Mouse (Mus musculus) c-Kit-negative CD71-positive TER-119-positive erythroid progenitor cells, embryonic 14.5 days (primary cell): ENCODE measurements around the gene Ptprf.

ENCODE experiments used
- DNase-seq: peaks from one replicate; pipeline ENCODE4 v3.0.0-alpha.2; 2013; ENCODE audit warnings: low read depth, low spot score

Gene Ptprf

GRCm38 (mm10) chr4:118216726-118217595 lies 74.2 kb downstream of the Ptprf start:
- no peak for DNase-seq

GRCm38 (mm10) chr4:118214891-118215290 lies 76.3 kb downstream of the Ptprf start:
- no peak for DNase-seq

- no peak for DNase-seq
Observed at GRCm38 (mm10) chr4:118206918-118207640, 84.1 kb downstream of the Ptprf start.

DNA sequence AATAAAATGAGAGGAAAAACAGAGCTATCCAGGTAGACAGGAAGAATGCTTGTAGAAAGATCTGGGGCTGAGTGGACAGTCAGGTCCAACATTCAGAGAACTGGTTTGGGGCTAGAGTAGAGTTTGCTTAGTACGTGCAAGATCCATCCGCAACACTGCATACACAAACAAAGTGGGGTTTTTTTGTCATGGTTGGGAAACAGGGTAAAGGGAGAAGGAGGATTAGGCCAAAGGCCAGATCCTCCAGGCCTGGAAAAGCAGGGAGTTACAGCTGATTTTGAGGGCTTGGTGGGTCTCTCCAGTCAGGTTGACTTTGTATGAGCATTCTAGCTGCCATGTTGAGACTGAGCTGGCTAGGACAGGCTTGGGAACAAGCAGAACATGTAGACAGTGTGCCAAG lies 85.3 kb downstream of the Ptprf start:
- DNase-seq, result no peak

DNA sequence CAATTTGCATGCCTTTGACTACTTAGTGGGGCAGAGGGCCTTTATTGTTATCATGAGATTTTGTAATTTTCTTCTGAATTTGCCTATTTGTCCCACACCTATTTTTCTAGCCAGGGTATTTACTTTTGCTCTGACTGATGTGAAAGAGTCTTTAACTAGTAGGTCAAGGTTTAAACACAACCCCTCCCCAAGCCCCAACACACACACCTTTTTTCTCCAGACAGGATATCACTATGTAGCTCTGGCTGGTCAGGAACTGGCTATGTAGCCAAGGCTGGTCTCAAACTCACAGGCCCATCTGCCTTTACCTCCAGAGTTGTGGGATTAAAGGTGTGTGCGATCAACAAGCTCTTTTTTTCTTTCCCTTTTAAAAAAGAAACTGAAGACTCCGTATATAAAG lies 92.1 kb downstream of the Ptprf start:
- DNase-seq, result no peak

DNA sequence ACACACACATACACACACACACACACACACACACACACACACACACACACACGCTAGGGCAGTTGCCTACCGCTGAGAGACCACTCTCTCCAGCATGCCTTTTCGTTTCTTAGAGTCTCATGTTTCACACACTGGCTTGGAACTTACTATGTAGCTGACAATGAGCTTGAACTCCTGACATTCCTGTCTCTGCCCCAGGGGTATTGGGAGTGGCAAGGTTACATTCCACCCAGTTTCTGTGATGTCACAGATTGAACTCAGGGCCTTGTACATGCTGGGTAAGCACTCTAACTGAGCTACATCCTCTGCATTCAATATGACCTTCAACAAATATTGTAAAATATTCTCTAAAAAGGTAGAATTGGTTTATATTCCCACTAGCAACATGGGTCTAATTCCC lies 92.6 kb downstream of the Ptprf start:
- DNase-seq, result no peak

DNA sequence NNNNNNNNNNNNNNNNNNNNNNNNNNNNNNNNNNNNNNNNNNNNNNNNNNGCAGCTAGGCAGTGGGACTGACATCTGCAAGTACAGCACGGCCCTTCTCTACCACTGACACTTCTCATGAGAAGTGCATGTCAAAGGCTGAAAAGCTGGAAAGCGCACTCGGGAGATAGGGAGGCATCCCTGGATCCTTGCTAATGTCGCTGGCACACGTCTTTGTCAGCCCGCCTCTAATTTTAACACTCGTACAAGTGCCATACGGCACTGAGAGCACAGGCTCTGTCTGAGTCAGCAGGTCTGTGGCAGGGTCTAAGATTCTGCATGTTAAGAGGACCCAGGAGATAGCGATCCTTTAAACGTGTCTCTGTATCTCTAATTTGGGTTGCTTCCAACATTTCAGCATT lies 95.0 kb downstream of the Ptprf start:
- DNase-seq, result no peak

DNA sequence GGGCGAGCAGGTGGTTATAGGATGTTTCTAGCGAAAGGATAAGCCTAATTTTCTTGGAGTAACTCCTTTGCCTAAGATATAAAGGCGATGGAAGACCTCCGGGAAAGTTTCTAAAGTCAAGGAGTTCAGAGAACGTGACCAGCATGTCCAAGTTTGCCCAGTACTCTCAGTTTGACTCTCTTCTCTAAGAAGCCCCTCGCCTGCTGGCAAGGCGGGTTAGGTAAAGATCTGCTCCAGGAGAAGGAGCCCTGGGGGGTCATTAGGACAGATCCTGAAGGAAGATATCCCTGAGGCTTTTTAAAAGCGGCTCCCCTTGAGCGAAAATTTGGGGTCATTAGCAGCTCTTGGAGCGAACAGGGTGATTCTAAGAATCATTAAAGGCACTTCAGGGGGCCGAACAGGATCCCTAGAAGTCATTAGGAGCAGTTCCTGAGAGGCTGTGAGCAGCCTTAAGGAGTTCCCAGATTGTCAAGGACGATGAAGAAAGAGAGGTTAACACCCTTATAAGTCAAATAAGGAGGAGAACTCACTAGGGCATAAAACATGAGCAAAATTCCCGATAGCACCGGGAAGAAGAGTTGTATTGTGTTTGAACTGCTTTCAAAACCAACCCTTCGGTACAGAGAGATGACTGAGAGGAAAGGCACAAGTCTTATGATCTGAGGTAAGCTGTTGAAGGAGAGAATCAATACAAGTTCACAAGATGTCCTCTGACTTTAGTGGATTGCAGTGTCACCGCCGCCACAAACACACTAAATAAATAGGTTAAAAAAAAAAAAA lies 110.7 kb downstream of the Ptprf start:
- DNase-seq, result peak; percentile 12

- DNase-seq, result peak; percentile 96
Observed at GRCm38 (mm10) chr4:118179467-118180300, 111.5 kb downstream of the Ptprf start, which contains the start of gene Kdm4a. Gene Kdm4a (minus strand): TSS chr4:118180043.

DNA sequence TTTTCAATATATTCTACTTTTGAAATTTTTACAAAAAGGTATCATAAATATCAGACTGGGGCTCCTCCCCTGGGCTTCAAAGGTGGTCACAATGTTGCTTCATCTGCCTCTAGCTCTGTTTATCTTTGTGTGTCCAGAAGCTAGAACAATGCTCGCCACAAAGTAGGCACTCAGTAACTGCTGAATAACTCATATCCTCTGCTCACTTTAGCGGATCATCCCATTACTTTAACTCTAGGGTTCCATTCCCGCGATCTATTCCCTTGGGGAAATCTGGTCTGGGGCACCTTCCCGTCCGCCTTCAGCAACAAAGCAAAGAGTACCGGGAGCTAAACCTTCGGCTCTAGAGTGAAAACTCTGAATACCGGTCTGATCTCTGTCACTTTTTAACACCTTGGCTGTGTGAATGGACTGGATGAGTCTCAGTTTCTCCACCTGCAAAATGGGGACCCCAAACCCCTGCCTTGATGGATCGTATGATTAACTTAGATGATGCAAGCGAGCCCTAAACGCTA lies 112.2 kb downstream of the Ptprf start:
- no peak for DNase-seq

- no peak for DNase-seq
Observed at GRCm38 (mm10) chr4:118172461-118172860, 118.7 kb downstream of the Ptprf start.

DNA sequence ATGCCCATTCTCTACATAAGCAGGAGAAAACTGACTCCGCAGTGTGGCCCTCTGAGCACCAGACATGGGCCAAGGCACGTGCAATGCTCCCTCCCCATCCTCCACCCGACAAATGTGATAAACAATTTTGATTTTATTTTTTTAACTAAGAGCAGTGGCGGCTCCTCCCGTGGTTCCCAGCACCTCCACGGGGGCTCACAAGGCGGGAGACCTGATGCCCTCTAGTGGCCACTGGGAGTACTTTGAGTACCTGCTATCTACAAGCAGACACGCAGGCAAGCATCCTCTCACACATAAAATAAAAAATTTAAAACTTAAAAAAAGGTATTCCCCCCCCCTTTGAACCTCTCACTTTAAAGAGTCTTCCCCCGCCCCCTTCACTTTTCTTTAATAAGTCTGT lies 120.2 kb downstream of the Ptprf start:
- no peak for DNase-seq

DNA sequence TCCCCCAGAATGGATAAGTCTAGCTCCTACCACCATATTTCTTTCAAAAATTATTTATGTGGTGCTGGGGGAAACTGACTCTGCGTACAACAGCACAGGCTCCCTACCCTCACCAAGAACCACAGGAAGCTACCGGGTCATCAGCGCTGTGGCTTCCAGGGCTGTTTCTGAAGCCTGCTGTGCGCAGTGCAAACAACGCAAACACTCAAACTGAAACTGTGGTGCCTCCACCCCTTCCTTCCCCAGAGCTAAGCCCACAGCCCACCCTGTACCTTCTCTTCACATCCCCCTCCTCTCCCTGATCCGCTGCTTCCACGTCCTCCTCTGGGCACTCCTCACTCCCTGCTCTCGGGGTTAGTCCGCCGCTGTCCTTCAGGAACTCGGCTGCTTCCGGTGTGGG lies 129.1 kb downstream of the Ptprf start:
- DNase-seq, result no peak
